In the genomic region with DNA sequence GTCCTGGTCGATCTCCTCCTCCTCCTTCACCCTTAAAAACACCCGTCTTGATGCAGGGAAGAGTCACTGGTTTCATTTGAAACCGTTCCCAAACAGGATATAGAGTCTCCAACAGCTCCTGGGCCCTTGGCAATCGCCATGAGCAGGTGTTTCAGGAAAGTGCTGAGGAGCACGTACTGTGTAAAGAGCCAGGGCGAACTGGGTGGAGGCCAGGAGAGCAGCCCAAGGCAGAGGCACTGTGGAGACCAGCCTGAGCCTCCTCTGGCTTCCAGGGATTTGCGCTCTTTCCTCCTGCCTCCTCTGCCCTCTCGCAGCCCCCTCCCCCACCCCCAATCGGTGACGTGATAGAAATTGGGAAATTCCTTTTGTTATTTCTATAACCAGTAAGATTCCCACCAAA, we compare ENCODE assay signal across 13 mouse cellular contexts.
DNase-seq lines count a peak whose midpoint lies in the region; ATAC-seq and TF ChIP-seq lines count a peak whose summit lies in the region.
"Had no signal": no experiment of that assay in that cellular context is flagged by ENCODE, and none has a peak within 500 bp of the region (broad histone marks: within the 10 kb centered on the region; RNA-seq: fewer than 3 reads in every experiment).

No protein-coding gene starts in this region.

- no peak overlapping the region for H3K4me2 ChIP-seq in lung, postnatal 0 days (replicated peaks; ENCODE audit: low read depth, low read length)
- no peak overlapping the region for H3K4me2 ChIP-seq in stomach, embryonic 15.5 days
- H3K4me2 ChIP-seq: limb, embryonic 13.5 days had no signal

- no peak overlapping the region for H3K9ac ChIP-seq in lung, postnatal 0 days (replicated peaks; ENCODE audit: low read depth)
- no peak overlapping the region for H3K9ac ChIP-seq in stomach, embryonic 15.5 days
- H3K9ac ChIP-seq: limb, embryonic 13.5 days had no signal

- DNase-seq in heart, embryonic 10.5 days (ENCODE audit: low spot score), result no peak
- no peak for DNase-seq in heart, postnatal 10 days
- DNase-seq in lung, postnatal 25 days (ENCODE audit: low spot score), result peak; percentile 22
- DNase-seq in lung, postnatal 0 days (ENCODE audit: low spot score), result no peak
- DNase-seq in gastrocnemius, adult 18-20 months (ENCODE audit: low spot score), result peak; percentile 89
- DNase-seq: adrenal gland, postnatal 14 days; thymus, postnatal 25 days had no signal

- TF ChIP-seq CTCF in lung, postnatal 0 days (IDR thresholded peaks at IDR 0.05), result no peak

- H3K4me3 ChIP-seq in heart, embryonic 10.5 days, result no peak overlapping the region
- H3K4me3 ChIP-seq in lung, postnatal 0 days (ENCODE audit: low read depth, low read length), result no peak overlapping the region
- no peak overlapping the region for H3K4me3 ChIP-seq in stomach, embryonic 15.5 days (replicated peaks)
- H3K4me3 ChIP-seq: limb, embryonic 13.5 days had no signal

- H3K27ac ChIP-seq in heart, embryonic 10.5 days, result peak overlapping the region; percentile 30; the same call in 1 of the 2 replicates
- no peak overlapping the region for H3K27ac ChIP-seq in lung, postnatal 0 days (ENCODE audit: low read length)
- peak overlapping the region; percentile 62; the same call in 1 of the 2 replicates for H3K27ac ChIP-seq in stomach, embryonic 15.5 days
- H3K27ac ChIP-seq: hindbrain, postnatal 0 days; limb, embryonic 13.5 days; macrophage had no signal

- no peaks in the 10 kb centered on the region for H3K9me3 ChIP-seq in heart, embryonic 10.5 days
- no peaks in the 10 kb centered on the region for H3K9me3 ChIP-seq in lung, postnatal 0 days (ENCODE audit: low read length)
- H3K9me3 ChIP-seq in stomach, embryonic 15.5 days, result no peaks in the 10 kb centered on the region
- H3K9me3 ChIP-seq: limb, embryonic 13.5 days had no signal

- H3K4me1 ChIP-seq in heart, embryonic 10.5 days, result peaks cover 6% of the 10 kb centered on the region
- no peaks in the 10 kb centered on the region for H3K4me1 ChIP-seq in lung, postnatal 0 days (ENCODE audit: insufficient read depth, low read depth, low read length)
- 0 out of 2 replicates have a peak, but pooled peaks cover 10% of the 10 kb centered on the region for H3K4me1 ChIP-seq in stomach, embryonic 15.5 days

- WGBS in heart, embryonic 10.5 days, result 42% methylated on average over 10 of the region's 10 CpGs
- WGBS in lung, postnatal 0 days, result 29% methylated on average over 10 of the region's 10 CpGs
- WGBS in stomach, embryonic 15.5 days, result 45% methylated on average over 10 of the region's 10 CpGs

- intact Hi-C loops in heart, postnatal 10 days (cut with DNase I), result loop anchor here (5.0 kb wide), 1 partner anchor 55 kb away; no protein-coding TSS in a partner anchor

- no peak for TF ChIP-seq EP300 in lung, postnatal 0 days (IDR thresholded peaks at IDR 0.05)

- H3K27me3 ChIP-seq in heart, embryonic 10.5 days (ENCODE audit: insufficient read depth, poor library complexity, severe bottlenecking), result peaks cover 9% of the 10 kb centered on the region; the same call in 1 of the 2 replicates
- peaks cover 25% of the 10 kb centered on the region for H3K27me3 ChIP-seq in lung, postnatal 0 days (replicated peaks; ENCODE audit: insufficient read depth, low read length)
- no peaks in the 10 kb centered on the region for H3K27me3 ChIP-seq in stomach, embryonic 15.5 days (replicated peaks)

- no peak for ATAC-seq in lung, postnatal 0 days
- ATAC-seq in stomach, embryonic 15.5 days (ENCODE audit: insufficient read depth, low FRiP score, low read depth), result no peak
- ATAC-seq in granulocyte monocyte progenitor cell, adult 5-6 weeks (replicated peaks; ENCODE audit: poor library complexity, severe bottlenecking), result no peak
- no peak for ATAC-seq in megakaryocyte, adult 5-6 weeks (ENCODE audit: poor library complexity, severe bottlenecking)
- ATAC-seq: hindbrain, postnatal 0 days had no signal

- no peaks in the 10 kb centered on the region for H3K36me3 ChIP-seq in heart, embryonic 10.5 days
- no peaks in the 10 kb centered on the region for H3K36me3 ChIP-seq in lung, postnatal 0 days (ENCODE audit: insufficient read depth, low read length)
- H3K36me3 ChIP-seq in stomach, embryonic 15.5 days, result no peaks in the 10 kb centered on the region
- H3K36me3 ChIP-seq: limb, embryonic 13.5 days had no signal

Comparison
In these comparisons a context has a peak if more than half of its experiments do, and no peak if none do; other contexts are left out.
1. DNase-seq: peak in lung, postnatal 25 days (single experiment) and gastrocnemius, adult 18-20 months (single experiment); none in heart, embryonic 10.5 days (single experiment), heart, postnatal 10 days (0 of 2) and lung, postnatal 0 days (single experiment).